Mouse (Mus musculus): ENCODE measurements around the gene Tex26. TPM values are rescaled to one million over a fixed set of nuclear protein-coding genes. Genes with fewer than 3 reads are reported as not detected.

Gene Tex26
- not detected for total RNA-seq (2021)
- long read RNA-seq, experiment 1, result 0 reads
- long read RNA-seq, experiment 2, result 0 reads

- DNase-seq, result peak; percentile 38
Measured at GRCm38 (mm10) chr5:149439531-149440179, at the start of gene Tex26. Gene Tex26 (plus strand): TSS chr5:149439660.

DNA sequence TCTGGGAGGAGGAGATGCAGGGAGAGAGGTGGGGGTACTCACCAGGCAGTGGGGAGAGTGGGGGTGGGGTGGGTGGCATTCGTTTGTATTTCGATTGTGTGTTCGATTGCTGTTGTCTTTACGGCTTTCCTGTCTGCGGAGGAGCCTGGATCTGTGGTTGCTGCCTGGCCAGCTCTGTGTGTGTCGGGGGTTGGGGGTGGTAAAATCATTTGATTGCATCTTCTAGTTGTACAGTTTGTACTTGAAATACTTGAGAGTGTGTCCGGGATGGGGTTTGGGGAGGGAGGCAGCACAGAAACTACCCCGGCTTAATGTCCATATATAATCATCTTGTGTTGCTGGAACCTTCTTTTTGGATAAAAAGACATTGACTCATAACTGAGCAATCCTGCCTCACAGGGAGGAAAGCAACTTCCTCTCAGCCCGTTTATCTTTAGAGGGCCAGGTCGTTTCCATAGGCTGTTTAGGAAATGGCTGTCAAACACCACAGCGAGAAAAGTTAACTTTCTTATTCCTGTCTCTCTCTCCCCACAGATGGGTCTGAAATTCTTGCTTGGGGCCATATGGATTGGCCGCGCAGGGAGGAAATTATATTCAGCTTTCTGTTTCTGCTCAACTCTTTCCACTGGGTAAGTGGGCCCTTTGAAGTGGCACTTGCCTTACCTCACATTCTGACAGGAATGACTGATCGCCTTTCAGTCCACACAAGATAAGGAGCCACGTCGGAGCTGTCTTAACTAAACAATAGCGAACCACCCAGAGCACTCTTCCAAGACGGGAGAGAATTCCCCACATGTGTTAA is 47.7 kb upstream of the Tex26 start:
- DNase-seq, result no peak

GRCm38 (mm10) chr5:149392420-149392988 is 47.0 kb upstream of the Tex26 start:
- DNase-seq, result no peak

DNA sequence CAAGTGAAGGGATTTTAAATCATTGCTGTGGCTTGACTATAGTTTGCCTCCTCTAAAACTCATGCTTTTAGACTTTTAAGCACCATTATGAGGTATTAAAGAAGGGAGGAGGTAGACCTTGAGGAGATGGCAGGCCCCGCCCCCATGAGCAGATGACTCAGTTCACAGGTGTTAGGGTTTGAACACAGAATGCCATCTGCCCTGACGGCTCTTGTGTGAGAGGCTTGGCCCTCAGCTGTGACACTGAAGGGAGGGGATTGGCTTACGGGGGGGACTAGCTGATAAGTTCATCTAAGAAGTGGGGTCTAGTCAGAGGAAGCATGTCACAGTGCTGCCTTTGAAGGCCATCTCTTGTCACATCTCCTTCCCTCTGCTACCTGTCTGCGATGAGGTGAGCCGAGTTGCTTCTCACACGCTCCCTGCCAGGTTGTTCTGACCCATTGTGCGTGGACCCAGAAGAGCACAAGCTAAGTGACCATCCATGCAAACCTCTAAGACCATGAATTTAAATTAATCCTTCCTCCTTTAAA is 37.9 kb upstream of the Tex26 start:
- no peak for DNase-seq

- DNase-seq, result no peak
Measured at GRCm38 (mm10) chr5:149402029-149402428, 37.4 kb upstream of the Tex26 start.

DNA sequence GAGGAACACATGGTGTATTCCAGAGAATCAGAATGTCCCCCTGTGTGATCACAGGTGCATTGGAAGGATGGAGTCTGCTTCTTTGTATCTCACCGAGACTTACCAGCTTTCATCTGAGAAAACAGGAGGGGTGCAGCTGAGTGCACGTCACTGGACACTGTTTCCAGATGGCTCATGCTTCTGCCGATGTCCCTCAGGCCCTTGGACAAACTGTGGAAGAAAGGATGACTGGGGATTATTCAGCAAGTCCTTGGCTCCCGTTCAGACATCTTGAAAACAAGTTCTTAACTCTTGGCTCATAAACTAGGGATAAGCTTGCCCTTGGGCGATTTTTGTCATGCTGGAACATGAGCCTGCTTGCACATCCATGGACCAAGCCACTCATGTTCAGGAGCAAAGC is 36.1 kb upstream of the Tex26 start:
- DNase-seq, result peak; percentile 75

DNA sequence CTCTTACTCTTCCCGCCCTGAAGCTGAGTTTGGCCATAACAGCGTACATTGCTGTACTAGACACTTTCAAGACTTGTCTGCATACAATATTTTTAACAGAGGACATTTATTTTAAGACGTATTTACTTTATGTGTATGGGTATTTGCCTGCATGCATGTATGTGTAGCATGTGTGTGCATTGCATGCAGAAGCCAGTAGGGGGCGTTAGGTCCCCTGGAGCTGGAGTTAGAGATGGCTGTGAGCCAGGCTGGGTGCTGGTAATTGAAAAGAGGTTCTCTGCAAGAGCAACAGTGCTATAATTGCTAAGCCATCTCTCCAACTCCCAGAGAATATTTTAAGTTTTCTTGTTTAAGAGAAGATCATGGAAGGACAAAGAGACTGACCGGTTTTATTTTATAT is 34.8 kb upstream of the Tex26 start:
- no peak for DNase-seq

DNA sequence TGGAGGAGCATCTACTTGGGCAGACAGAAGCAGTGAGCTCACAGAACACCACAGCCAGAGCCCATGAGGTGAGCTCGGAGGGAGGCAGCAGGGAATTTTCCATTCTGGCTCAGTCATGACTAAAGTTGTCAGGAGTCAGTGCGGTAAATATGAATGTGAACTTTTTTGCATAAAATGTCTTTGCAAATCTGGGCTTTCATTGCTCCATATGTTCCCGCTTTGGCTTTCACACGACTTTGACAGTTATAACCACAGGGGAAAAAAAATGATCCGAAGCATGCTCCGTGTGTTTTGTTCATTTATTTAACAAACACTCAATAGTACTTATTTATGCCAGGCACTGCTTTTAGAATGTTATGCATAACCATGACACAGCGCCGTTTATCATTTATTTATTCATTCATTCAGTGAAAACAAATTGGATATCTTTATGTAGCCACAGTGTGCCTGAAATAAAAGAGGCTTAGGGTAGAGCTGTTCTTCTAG is 32.6 kb upstream of the Tex26 start:
- DNase-seq, result no peak

- DNase-seq, result no peak
Measured at GRCm38 (mm10) chr5:149409502-149409901, 30.0 kb upstream of the Tex26 start.

DNA sequence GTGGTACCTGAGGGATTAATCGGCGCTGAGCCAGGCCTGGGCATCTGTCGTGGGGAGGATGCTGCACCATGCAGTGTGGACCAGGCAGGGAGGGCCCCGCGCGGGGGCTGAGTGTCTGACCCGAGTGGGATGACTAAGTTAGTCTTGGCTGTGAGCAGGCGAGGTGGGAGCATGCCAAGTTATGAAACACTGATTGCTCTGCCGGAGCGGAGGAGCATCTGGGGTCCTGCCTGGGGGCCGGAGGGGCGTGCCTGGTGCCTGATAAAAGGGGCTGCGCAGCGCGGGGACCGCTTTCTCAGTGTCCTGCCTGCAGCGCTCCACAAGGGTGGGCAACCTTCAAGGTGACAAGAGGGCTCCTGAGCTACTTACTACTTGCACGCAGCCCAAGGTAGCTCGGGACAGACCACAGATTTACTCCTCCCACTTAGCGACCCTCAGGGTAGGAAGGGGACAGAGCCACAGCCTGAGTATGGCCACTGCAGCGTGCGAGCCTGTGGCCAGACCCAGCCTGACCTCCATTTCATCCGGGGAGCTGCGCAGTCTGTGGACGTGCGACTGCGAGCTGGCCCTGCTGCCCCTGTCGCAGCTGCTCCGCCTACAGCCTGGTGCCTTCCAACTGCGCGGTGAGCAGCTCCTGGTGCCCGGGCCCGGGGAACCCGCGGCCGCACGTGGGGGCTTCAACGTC is 27.8 kb upstream of the Tex26 start, which contains the start of gene Medag:
TSS of gene Medag (plus strand) at position 241 of the 685 bp plus-strand sequence.
- peak; percentile 87 for DNase-seq

- no peak for DNase-seq
Measured at GRCm38 (mm10) chr5:149412194-149412575, 27.3 kb upstream of the Tex26 start.

DNA sequence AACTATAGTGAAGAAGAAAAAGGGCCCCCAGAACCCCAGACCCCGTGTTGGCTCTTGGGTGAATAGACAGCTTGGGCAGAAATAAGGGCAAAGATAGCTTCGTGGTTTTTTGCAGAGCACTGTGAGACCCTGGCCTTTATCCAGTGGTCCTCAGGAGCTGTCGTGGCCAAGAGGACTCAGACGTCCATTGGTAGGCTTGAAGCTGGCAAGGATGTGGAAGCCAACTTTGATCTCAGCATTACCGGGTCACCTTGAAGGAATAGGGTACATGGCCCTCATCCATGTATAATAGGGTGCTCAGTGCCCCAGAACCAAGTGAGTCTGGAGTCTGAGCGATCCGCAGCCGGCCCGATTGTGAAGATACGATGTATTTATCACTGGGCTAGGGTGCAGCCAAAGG is 26.8 kb upstream of the Tex26 start:
- no peak for DNase-seq

DNA sequence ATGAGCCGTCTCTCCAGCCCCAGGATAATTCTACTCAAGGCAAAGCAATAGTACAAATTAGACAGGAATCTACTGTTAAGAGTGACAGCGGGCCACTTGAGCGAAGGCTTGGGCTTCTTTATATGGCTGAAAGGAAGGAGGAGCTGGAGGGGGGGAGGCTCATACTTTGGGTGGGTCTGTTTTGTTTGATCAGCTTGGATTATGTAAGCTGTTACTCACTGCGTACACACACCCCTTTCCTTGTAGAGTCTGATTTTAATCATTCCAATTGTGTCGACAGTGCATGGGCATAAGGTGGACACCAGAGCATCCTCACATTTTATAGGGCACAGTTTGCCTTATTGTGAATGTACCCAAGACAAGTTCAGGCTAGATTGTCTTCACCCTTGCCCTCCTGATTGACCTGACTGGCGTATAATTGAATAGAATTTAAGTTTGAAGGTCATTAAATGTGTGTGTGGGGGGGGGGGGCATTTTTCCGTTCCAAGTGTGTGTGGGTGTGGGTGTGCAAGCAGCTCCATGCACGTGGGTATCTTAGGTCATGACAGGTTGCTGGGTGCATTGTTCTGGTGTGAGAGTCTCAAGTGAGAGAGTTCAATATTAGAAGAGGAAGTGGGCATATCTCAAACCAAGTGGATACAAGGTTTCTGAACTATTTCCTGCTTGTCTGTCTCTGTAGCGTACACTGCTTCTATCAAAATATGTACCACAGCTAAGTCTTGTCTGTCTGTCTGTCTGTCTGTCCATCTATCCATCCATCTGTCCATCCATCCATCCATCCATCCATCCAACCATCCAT is 24.9 kb upstream of the Tex26 start:
- DNase-seq, result no peak

- no peak for DNase-seq
Measured at GRCm38 (mm10) chr5:149417381-149417780, 22.1 kb upstream of the Tex26 start.

GRCm38 (mm10) chr5:149426525-149426924 is 12.9 kb upstream of the Tex26 start:
- no peak for DNase-seq

- DNase-seq, result no peak
Measured at GRCm38 (mm10) chr5:149427277-149428060, 12.0 kb upstream of the Tex26 start.

GRCm38 (mm10) chr5:149428347-149428746 is 11.1 kb upstream of the Tex26 start:
- no peak for DNase-seq

DNA sequence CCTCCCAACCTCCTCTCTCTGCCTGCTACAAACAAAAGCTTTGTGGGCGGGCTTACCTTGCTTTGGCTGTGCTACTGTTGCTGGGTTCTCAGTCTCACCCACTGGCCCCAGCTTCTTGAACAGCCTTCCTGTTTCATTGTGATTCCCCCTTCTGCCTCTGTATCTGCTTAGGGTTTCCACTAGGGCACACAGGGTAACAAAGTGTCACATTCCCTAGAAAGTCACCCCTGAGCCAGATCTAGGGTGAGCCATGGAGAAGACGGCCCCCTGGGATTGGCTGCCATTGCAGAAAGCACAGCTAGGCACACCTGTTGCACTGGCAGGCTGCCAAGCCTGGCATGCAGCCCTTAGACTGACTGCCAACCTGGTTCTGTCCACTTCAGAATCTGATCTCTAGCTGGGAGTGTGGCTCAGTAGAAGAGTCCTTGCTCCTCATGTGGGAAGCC is 10.6 kb upstream of the Tex26 start:
- peak; percentile 81 for DNase-seq

DNA sequence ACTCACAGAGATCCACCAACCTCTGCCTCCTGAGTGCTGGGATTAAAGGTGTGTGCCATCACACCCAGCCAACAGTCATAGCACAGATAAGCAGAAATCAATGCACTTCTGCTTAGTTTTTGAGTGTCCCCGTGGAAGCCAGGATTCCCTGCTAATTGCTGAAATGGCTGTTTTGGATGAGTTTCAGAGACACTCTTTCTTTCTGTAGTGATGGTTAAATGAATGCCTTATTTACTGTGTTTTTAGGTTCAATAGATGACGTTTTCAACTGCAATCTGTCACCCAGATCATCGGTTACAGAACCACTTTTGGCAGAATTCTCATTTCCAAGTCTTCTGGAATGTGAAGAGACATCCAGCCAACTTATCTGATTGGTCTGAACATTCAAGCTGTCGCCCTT is 9.9 kb upstream of the Tex26 start:
- no peak for DNase-seq

DNA sequence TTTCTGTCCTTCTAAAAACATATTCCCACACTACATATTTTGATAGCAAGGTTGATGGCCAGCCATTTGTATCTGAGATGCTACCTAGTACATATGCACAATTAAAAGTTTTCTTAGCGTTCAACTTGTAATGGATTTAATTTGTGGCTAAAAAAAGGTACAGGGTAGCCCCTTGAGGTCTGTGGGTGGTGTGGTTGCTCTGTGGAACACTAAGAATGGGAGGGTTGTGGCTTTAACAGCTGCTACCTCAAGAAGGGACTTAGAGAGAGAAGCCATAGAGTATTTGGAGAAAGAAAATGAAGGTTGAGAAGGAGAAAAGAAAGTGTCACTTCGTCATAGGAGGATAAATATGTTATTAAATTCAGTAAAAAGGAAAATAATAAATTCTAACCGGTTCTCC is 8.5 kb upstream of the Tex26 start:
- DNase-seq, result no peak

- DNase-seq, result no peak
Measured at GRCm38 (mm10) chr5:149433618-149434017, 5.8 kb upstream of the Tex26 start.

All from gastrocnemius, postnatal 25 days (tissue).